Mouse (Mus musculus) forebrain, embryonic 14.5 days (tissue): ENCODE results near the gene Tmem247. TPM values are rescaled to one million over a fixed set of nuclear protein-coding genes. Genes with fewer than 3 reads are reported as not detected.

Experiments
- ATAC-seq: fragments of 200-750 bp; cut with Nextera tagmentation; 2 replicates; pipeline ENCODE4 v1.8.0; 2017; ENCODE audit warnings: mild to moderate bottlenecking, moderate library complexity
- DNase-seq: peaks from one replicate; pipeline ENCODE4 v3.0.0-alpha.2; 2015; ENCODE audit warnings: low spot score
- H3K27ac ChIP-seq: fragments of 300-500 bp; sonication (generic); 2 replicates; pipeline ENCODE4 v1.5.1; 2014; ENCODE audit warnings: low read depth, mild to moderate bottlenecking, control low read depth, low read length, moderate library complexity
- H3K27me3 ChIP-seq: fragments of 300-500 bp; sonication (generic); replicated peaks from 2 replicates; pipeline ENCODE4 v1.6.1; 2014; ENCODE audit warnings: low read length, control low read depth, mixed read lengths; ENCODE audit not compliant: control insufficient read depth, insufficient read depth
- H3K36me3 ChIP-seq: fragments of 300-500 bp; sonication (generic); 2 replicates; pipeline ENCODE4 v1.6.1; 2014; ENCODE audit warnings: low read length, control low read depth; ENCODE audit not compliant: control insufficient read depth, insufficient read depth
- H3K4me1 ChIP-seq: fragments of 300-500 bp; sonication (generic); 2 replicates; pipeline ENCODE4 v1.6.1; 2014; ENCODE audit warnings: antibody characterized with exemption, low read length, control low read depth; ENCODE audit not compliant: control insufficient read depth, insufficient read depth
- H3K4me2 ChIP-seq: fragments of 300-500 bp; sonication (generic); 2 replicates; pipeline ENCODE4 v1.6.1; 2014; ENCODE audit warnings: mild to moderate bottlenecking, control low read depth, low read length
- H3K4me3 ChIP-seq: fragments of 300-500 bp; sonication (generic); 2 replicates; pipeline ENCODE4 v1.5.1; 2014; ENCODE audit warnings: low read depth, low read length, control low read depth
- H3K9ac ChIP-seq: fragments of 300-500 bp; sonication (generic); 2 replicates; pipeline ENCODE4 v1.6.1; 2014; ENCODE audit warnings: mild to moderate bottlenecking, low read length, control low read depth, moderate library complexity
- H3K9me3 ChIP-seq: fragments of 300-500 bp; sonication (generic); replicated peaks from 2 replicates; pipeline ENCODE4 v1.6.1; 2016; ENCODE audit warnings: low read length, control low read depth, mixed read lengths; ENCODE audit not compliant: control insufficient read depth
- WGBS: fragments of 180-500 bp; shearing (Covaris S2); extraction: QIAGEN DNeasy Blood & Tissue Kit; methylation state at CpG from one replicate; pipeline ENCODE4 v1.1.7; 2014; 5-methylcytosine and 5-hydroxymethylcytosine counted together
- polyA plus RNA-seq: library from polyadenylated mRNA; unstranded; fragments of >200 nt; fragmentation: Nextera tagmentation; extraction: Ambion mirVana; gene quantifications from 2 replicates; pipeline ENCODE4 v1.2.1, GENCODE M21; 2014

Gene Tmem247
- polyA plus RNA-seq, 1 experiment from 2014 or later = not detected

- no peak overlapping the region for H3K27ac ChIP-seq
- no peak for DNase-seq
- no peaks in the 10 kb centered on the region for H3K36me3 ChIP-seq
- no peaks in the 10 kb centered on the region for H3K27me3 ChIP-seq
- peaks cover 4% of the 10 kb centered on the region; the same call in 1 of the 2 replicates for H3K4me1 ChIP-seq
- no peak for ATAC-seq
- no peak overlapping the region for H3K4me3 ChIP-seq
- H3K9me3 ChIP-seq = no peaks in the 10 kb centered on the region
- no peak overlapping the region for H3K9ac ChIP-seq
- WGBS = 89% methylated on average over 5 of the region's 5 CpGs
- no peak overlapping the region for H3K4me2 ChIP-seq
Measured at GRCm38 (mm10) chr17:86899821-86900220, 17.3 kb upstream of the Tmem247 start.

- Histone ChIP-seq H3K27me3 (no peaks in the 10 kb centered on the region), H3K27ac (no peak overlapping the region), H3K36me3 (no peaks in the 10 kb centered on the region), H3K9me3 (no peaks in the 10 kb centered on the region), H3K4me2 (no peak overlapping the region), H3K9ac (no peak overlapping the region), H3K4me1 (peaks cover 12% of the 10 kb centered on the region; the same call in 1 of the 2 replicates), H3K4me3 (no peak overlapping the region)
- ATAC-seq (no peak), DNase-seq (no peak)
- WGBS = 80% methylated on average over 5 of the region's 5 CpGs
Measured at GRCm38 (mm10) chr17:86900564-86900963, 16.6 kb upstream of the Tmem247 start.

DNA sequence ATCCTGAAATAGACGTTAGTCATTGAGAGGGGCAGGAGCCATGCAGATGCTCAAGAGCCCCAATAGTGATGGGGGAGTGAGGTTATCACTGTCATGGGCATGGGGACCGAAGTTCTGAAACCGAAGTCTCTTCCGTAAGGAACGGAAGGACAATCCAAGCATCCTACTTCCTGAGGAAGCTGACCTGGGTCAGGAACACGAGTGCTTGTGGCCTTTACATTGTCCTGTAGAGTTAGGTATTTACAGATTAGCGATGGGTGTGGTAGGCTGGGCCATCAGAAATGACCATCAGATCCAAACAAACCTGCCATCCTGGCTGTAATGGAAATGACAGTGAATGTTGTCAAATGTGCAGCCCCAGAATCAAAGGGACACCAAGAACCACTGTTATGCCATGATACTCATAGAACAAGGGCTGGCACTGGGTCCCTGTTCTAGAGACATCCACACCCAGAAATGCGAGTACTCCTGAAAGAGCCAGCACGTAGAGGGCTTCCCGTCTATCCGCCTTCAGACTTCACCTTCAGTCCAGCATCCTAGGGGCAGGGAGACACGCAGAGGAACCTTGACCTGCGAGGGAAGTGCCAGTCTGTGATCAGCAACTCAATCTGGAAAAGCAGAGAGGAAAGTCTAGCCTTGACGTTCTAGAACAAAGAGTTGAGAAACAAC is 14.6 kb upstream of the Tmem247 start:
- no peak overlapping the region for H3K9ac ChIP-seq
- WGBS = 91% methylated on average over 14 of the region's 14 CpGs
- ATAC-seq = no peak

DNA sequence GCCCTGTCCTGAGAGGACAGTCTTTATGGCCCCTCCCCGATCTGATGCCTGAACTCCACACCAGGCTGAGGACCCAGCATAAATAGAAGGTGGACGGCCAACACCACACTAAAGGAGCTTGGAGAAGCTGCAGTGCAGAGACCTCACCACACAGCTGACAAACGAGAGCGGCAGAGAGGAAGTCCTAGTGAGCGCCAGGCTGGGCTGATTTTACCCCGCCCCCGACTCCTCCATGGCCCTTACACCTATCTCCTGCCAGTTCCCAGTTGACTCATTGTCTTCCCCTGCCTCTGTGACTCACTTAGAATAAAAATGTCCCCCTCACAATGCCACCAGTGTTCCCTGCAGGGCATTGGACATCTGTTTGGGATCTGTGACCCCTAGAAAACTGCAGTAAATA is 13.6 kb upstream of the Tmem247 start:
- H3K27ac ChIP-seq = no peak overlapping the region
- 48% methylated on average over 7 of the region's 7 CpGs for WGBS
- no peak for DNase-seq
- no peaks in the 10 kb centered on the region for H3K27me3 ChIP-seq
- H3K4me1 ChIP-seq = peaks cover 15% of the 10 kb centered on the region; the same call in 1 of the 2 replicates
- H3K36me3 ChIP-seq = no peaks in the 10 kb centered on the region
- no peak for ATAC-seq
- no peak overlapping the region for H3K4me2 ChIP-seq
- H3K9ac ChIP-seq = no peak overlapping the region
- no peaks in the 10 kb centered on the region for H3K9me3 ChIP-seq
- no peak overlapping the region for H3K4me3 ChIP-seq

More for the DNA sequence above, 14.6 kb upstream of the Tmem247 start:
- H3K9me3 ChIP-seq = no peaks in the 10 kb centered on the region
- peaks cover 15% of the 10 kb centered on the region; the same call in 1 of the 2 replicates for H3K4me1 ChIP-seq
- no peaks in the 10 kb centered on the region for H3K36me3 ChIP-seq
- H3K27me3 ChIP-seq = no peaks in the 10 kb centered on the region
- H3K4me3 ChIP-seq = no peak overlapping the region
- DNase-seq = no peak
- no peak overlapping the region for H3K27ac ChIP-seq
- H3K4me2 ChIP-seq = no peak overlapping the region

DNA sequence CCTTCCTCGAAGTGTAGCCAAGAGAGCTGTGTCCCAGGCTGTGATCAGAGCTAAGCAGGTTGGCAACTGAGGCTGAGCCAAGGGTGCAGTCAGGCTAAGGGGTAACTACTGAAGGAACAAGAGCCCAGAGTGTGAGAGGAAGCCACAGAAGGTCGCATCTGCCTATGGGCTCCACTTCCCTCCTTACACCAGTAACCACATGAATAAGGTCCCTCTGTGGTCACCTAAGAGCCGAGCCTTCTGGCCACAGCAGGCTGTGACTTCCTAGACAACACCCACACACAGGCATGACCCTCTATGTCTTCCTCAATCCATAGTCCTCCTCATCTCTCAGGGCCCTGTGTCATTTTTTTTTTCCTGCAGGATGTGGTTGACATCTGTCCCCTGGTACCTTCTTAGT is 12.9 kb upstream of the Tmem247 start:
- H3K9ac ChIP-seq = no peak overlapping the region
- H3K4me2 ChIP-seq = no peak overlapping the region
- ATAC-seq = no peak
- H3K9me3 ChIP-seq = no peaks in the 10 kb centered on the region
- WGBS = 78% methylated on average over 3 of the region's 3 CpGs
- H3K36me3 ChIP-seq = no peaks in the 10 kb centered on the region
- H3K27ac ChIP-seq = no peak overlapping the region
- H3K27me3 ChIP-seq = no peaks in the 10 kb centered on the region
- no peak overlapping the region for H3K4me3 ChIP-seq
- DNase-seq = no peak
- H3K4me1 ChIP-seq = peaks cover 15% of the 10 kb centered on the region; the same call in 1 of the 2 replicates

DNA sequence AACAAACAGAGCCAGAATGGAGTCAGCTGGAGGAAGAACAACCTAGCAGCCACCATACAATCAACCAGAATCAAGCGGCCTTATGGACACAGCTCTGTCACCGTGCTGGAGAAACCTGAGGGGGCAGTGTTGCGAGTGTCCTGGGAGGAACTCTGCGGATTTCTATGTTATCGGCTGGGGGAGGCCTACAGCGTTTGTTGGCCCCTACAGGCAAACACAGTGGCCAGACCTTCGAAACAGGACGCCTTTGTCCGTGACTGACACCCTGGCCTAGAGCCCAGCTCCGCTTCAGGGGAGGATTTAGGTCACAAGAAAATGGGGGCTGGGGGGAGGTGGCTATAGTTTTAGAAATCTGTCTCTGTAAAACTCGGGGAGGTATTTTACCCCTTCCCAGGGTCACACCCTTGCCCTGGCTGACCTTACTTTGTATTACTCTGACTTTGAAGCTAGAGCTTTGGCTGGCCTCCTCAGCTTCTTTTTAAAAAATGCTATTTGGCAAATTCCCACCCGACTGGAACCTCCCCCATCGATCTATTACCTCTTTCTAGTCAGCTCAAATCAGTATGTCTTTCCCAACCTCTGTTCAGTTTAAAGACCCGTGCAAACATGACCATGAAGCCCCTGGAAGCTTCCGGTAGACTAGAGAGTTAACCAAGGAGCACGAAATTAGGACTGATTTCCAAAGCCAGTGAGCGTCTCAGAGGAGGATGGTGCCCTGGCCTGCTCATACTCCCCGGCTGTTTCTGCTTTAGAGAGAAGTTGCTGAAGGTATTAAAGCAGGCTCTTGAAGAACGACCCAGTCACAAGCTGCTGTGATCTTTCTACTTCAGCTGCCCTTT is 11.6 kb upstream of the Tmem247 start:
- Histone ChIP-seq H3K36me3 (no peaks in the 10 kb centered on the region), H3K4me2 (0 out of 2 replicates have a peak overlapping the region, but pooled peaks have one; percentile 21), H3K4me1 (peaks cover 15% of the 10 kb centered on the region; the same call in 1 of the 2 replicates), H3K27ac (peak overlapping the region; percentile 72), H3K4me3 (no peak overlapping the region), H3K9me3 (no peaks in the 10 kb centered on the region), H3K27me3 (no peaks in the 10 kb centered on the region), H3K9ac (peak overlapping the region; percentile 25; the same call in 1 of the 2 replicates)
- DNase-seq (peak; percentile 86), ATAC-seq (peak; percentile 79)
- 13% methylated on average over 19 of the region's 19 CpGs for WGBS

DNA sequence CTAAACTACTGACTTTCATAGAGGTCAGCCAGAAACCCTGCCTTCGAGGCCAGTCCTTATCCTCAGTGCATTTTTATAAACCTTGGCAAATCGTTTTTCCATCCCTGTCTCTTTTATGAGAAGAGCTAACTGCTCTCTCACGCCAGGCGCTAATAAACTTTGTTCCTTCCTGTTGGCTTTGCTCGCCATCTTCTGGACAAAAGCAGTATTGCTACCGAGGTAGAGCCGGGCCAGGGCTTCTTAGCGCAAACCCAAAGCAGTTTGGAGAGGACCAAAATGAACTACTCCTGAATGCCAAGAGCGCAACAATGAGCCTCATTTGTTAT is 11.0 kb upstream of the Tmem247 start:
- 5% methylated on average over 9 of the region's 9 CpGs for WGBS
- Histone ChIP-seq H3K9me3 (no peaks in the 10 kb centered on the region), H3K4me2 (0 out of 2 replicates have a peak overlapping the region, but pooled peaks have one; percentile 21), H3K27me3 (no peaks in the 10 kb centered on the region), H3K4me1 (peaks cover 15% of the 10 kb centered on the region; the same call in 1 of the 2 replicates), H3K27ac (peak overlapping the region; percentile 72), H3K9ac (peak overlapping the region; percentile 25; the same call in 1 of the 2 replicates), H3K4me3 (no peak overlapping the region), H3K36me3 (no peaks in the 10 kb centered on the region)
- peak; percentile 60 for ATAC-seq
- peak; percentile 91 for DNase-seq

DNA sequence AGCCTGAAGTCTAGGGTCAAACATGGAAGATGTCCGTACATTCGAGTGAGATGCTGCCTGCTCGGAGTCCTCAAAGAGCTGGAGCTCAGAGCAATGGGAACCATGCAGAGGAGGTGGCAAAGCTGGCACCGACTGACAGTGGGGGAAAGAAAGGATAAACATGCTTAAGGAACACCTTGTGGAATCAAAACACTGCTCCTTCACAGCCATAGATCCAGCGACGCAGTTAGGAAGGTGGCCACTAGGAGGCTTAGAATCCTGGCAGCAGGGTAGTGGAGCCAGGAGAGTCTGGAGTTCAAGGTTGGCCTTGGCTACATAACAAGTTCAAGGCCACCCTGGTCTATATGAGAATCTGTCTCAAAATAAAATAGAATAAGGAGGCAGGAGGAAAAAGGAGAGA is 10.5 kb upstream of the Tmem247 start:
- no peak overlapping the region for H3K9ac ChIP-seq
- 28% methylated on average over 6 of the region's 6 CpGs for WGBS
- ATAC-seq (no peak), DNase-seq (no peak)
- no peak overlapping the region for H3K4me3 ChIP-seq
- H3K4me1 ChIP-seq = peaks cover 15% of the 10 kb centered on the region; the same call in 1 of the 2 replicates
- H3K4me2 ChIP-seq = no peak overlapping the region
- H3K36me3 ChIP-seq = no peaks in the 10 kb centered on the region
- H3K27me3 ChIP-seq = no peaks in the 10 kb centered on the region
- H3K9me3 ChIP-seq = no peaks in the 10 kb centered on the region
- H3K27ac ChIP-seq = no peak overlapping the region

GRCm38 (mm10) chr17:86907092-86907491 is 10.1 kb upstream of the Tmem247 start:
- H3K27ac ChIP-seq = no peak overlapping the region
- 81% methylated on average over 3 of the region's 3 CpGs for WGBS
- no peak for DNase-seq

More at GRCm38 (mm10) chr17:86907092-86907491, 10.1 kb upstream of the Tmem247 start:
- Histone ChIP-seq H3K27me3 (no peaks in the 10 kb centered on the region), H3K9me3 (no peaks in the 10 kb centered on the region), H3K4me2 (no peak overlapping the region), H3K4me3 (no peak overlapping the region), H3K9ac (no peak overlapping the region), H3K4me1 (peaks cover 15% of the 10 kb centered on the region; the same call in 1 of the 2 replicates), H3K36me3 (no peaks in the 10 kb centered on the region)
- no peak for ATAC-seq
